Mouse (Mus musculus) liver, embryonic 14.5 days (tissue): ENCODE results near the gene Timp3. TPM values are rescaled to one million over a fixed set of nuclear protein-coding genes. Genes with fewer than 3 reads are reported as not detected.

Experiments used
- ATAC-seq: fragments of 200-750 bp; cut with Nextera tagmentation; 2 replicates; pipeline ENCODE4 v1.8.0; 2017; ENCODE audit warnings: moderate number of reproducible peaks, mild to moderate bottlenecking, moderate library complexity; ENCODE audit not compliant: insufficient read depth
- DNase-seq, 3 experiments: peaks; one replicate each; pipeline ENCODE4 v3.0.0-alpha.2; 2012 to 2013; ENCODE audit warnings: low read depth in 3 of 3, low spot score in 3 of 3
- H3K27ac ChIP-seq: fragments of 300-500 bp; sonication (generic); 2 replicates; pipeline ENCODE4 v1.5.1; 2014; ENCODE audit warnings: moderate library complexity, mild to moderate bottlenecking, control low read depth, inconsistent platforms
- H3K27me3 ChIP-seq: fragments of 300-500 bp; sonication (generic); 2 replicates; pipeline ENCODE4 v1.6.1; 2014; ENCODE audit warnings: mild to moderate bottlenecking, low read length, moderate library complexity; ENCODE audit not compliant: control insufficient read depth, insufficient read depth
- H3K36me3 ChIP-seq: fragments of 300-500 bp; sonication (generic); replicated peaks from 2 replicates; pipeline ENCODE4 v1.6.1; 2014; ENCODE audit warnings: low read depth; ENCODE audit not compliant: control insufficient read depth, insufficient read depth
- H3K4me1 ChIP-seq, 2 experiments: fragments of 200-500 bp in 1 of 2; fragments of 300-500 bp in 1 of 2; sonication (generic) in 1 of 2; replicated peaks; 2 replicates each; pipeline ENCODE4 v1.6.1; 2012 to 2014; ENCODE audit warnings: antibody characterized with exemption in 1 of 2, inconsistent platforms in 1 of 2, low read length in 1 of 2; ENCODE audit not compliant: control insufficient read depth in 2 of 2, insufficient read depth in 2 of 2
- H3K4me2 ChIP-seq: fragments of 300-500 bp; sonication (generic); 2 replicates; pipeline ENCODE4 v1.6.1; 2014; ENCODE audit warnings: low read depth, mild to moderate bottlenecking, control low read depth, moderate library complexity
- H3K4me3 ChIP-seq, 2 experiments: fragments of 200-500 bp in 1 of 2; fragments of 300-500 bp in 1 of 2; sonication (generic) in 1 of 2; 2 replicates each; pipeline ENCODE4 v1.5.1; 2012 to 2014; ENCODE audit warnings: low read depth in 2 of 2, low read length in 2 of 2, mild to moderate bottlenecking in 2 of 2, control low read depth in 1 of 2, inconsistent platforms in 1 of 2, moderate library complexity in 1 of 2; ENCODE audit not compliant: insufficient read depth in 1 of 2
- H3K9ac ChIP-seq: fragments of 300-500 bp; sonication (generic); replicated peaks from 2 replicates; pipeline ENCODE4 v1.6.1; 2014; ENCODE audit warnings: mild to moderate bottlenecking, control low read depth, moderate library complexity
- H3K9me3 ChIP-seq: fragments of 300-500 bp; sonication (generic); 2 replicates; pipeline ENCODE4 v1.6.1; 2016; ENCODE audit warnings: low read length, mixed read lengths; ENCODE audit not compliant: control insufficient read depth
- CTCF ChIP-seq: IDR thresholded peaks from 2 replicates; pipeline ENCODE4 v1.5.1; 2016; ENCODE audit warnings: antibody characterized with exemption, low read depth, control low read depth
- EP300 ChIP-seq: IDR thresholded peaks from 2 replicates; pipeline ENCODE4 v1.6.1; 2016; ENCODE audit warnings: antibody characterized with exemption, low read depth
- WGBS: fragments of 180-500 bp; shearing (Covaris S2); extraction: QIAGEN DNeasy Blood & Tissue Kit; methylation state at CpG from one replicate; pipeline ENCODE4 v1.1.7; 2014; ENCODE audit not compliant: insufficient replicate concordance; 5-methylcytosine and 5-hydroxymethylcytosine counted together
- polyA plus RNA-seq, 2 experiments: library from polyadenylated mRNA; depleted of rRNA in 1 of 2; stranded (reverse) in 1 of 2; unstranded in 1 of 2; fragments of >200 nt; fragmentation: Nextera tagmentation in 1 of 2; extraction: Ambion mirVana in 1 of 2; gene quantifications; 2 replicates each; pipeline versions ENCODE4 v1.2.1 to v1.2.3; 2012 to 2014

Timp3 gene
- polyA plus RNA-seq (2012; rRNA removed) = 2.7 and 3.2 TPM in 2 replicates
- polyA plus RNA-seq (2014; fragmentation: Nextera tagmentation; extraction: Ambion mirVana) = 3.8 and 4.8 TPM in 2 replicates

DNA sequence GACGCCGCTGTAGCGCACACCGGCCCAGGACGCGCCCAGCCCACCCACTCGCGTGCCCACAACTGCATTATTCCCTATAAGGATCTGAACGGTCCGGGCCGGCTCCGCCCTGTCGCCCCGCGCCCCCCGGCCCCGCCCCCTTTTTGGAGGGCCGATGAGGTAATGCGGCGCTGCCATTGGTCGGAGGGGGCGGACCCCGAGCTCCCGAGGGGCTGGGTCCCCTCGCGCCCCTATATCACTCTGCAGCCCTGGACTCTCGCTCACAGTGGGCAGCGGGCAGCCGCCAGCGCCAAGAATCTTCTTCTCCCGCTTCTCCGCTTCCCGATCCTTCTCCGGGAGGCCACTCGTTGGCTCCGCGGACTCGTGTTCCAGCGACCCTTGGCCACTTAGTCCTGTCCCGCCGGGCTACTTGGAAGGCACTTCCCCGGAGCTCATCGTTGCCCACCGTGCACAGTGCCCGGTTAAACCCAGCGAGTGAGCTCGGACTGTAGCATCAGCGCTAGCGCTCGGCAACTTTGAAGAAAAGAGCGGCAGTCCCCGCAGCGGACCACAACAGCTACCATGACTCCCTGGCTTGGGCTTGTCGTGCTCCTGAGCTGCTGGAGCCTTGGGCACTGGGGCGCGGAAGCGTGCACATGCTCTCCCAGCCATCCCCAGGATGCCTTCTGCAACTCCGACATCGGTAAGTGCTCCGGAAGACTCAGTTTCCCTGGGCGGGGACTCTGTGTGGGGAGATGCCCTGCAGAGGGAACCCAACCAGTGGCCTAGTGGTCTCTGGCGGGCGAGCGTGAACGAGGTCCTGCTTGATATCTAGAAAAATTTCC lies at the start of gene Timp3:
Gene Timp3 (plus strand): TSS at position 80 of the 824 bp plus-strand sequence.
- H3K4me3 ChIP-seq = peak within 1 kb of the TSS; percentile 46 to 52
- H3K27me3 ChIP-seq = peaks cover 30% of the 10 kb centered on the region
- peak within 1 kb of the TSS; percentile 72 for H3K4me2 ChIP-seq
- no peak for DNase-seq
- H3K36me3 ChIP-seq = no peaks in the 10 kb centered on the region
- H3K9me3 ChIP-seq = no peaks in the 10 kb centered on the region
- no peak for TF ChIP-seq CTCF
- TF ChIP-seq EP300 = no peak
- H3K4me1 ChIP-seq = peaks cover 0 to 3% of the 10 kb centered on the region in 2 experiments; a peak in 1 of 4 replicates
- H3K27ac ChIP-seq = no peak within 1 kb of the TSS
- H3K9ac ChIP-seq = peak within 1 kb of the TSS; percentile 13
- peak; percentile 32; the same call in 1 of the 2 replicates for ATAC-seq
- WGBS = under 1% methylated on average over 54 of the region's 65 CpGs

DNA sequence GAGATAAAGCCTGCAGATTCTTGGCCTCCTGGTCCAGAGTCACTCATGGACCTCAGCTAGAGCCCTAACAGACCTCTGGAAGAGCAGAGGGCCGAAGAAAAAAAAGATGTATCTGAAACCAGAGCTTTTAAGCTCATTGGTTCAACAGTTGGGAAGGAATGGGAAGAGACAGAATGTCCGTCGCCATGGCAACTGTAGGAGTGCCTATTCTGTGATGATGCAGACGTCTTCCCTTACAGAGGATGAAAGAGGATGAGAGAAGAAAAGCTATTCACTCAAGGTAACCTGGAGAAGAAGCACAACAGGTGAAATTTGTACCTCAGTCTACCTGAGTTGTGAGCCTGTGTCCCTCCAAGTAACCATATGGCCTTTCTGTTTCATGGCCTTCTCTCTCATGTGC lies 44.0 kb upstream of the Timp3 start:
- Histone ChIP-seq H3K4me3 (no peak overlapping the region), H3K27me3 (no peaks in the 10 kb centered on the region), H3K9me3 (no peaks in the 10 kb centered on the region), H3K4me2 (no peak overlapping the region), H3K4me1 (no peaks in the 10 kb centered on the region), H3K36me3 (no peaks in the 10 kb centered on the region), H3K9ac (no peak overlapping the region), H3K27ac (no peak overlapping the region)
- TF ChIP-seq CTCF (no peak), EP300 (no peak)
- DNase-seq = no peak
- no peak for ATAC-seq
- 45% methylated on average over 4 of the region's 4 CpGs for WGBS

DNA sequence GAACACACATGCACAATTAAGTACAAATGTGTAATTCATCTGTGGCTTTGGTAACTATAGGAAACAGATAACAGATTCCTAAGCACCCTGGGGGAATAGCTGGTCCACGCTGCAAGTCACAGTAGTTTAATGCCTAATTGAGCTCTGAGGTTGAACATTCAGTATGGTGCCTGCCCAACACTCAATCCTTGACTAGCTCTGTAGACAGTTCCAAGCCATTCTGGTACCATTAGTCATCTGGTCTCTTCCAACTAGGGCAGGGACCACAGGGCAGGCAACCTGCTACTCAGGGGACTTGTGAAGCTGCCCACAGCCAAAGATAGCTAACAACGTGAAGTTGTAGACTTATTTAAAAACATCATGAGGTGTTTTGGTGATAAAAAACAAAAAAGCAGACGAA lies 43.1 kb upstream of the Timp3 start:
- no peak overlapping the region for H3K4me2 ChIP-seq
- DNase-seq (no peak), ATAC-seq (no peak)
- no peak overlapping the region for H3K9ac ChIP-seq
- TF ChIP-seq CTCF (no peak), EP300 (no peak)
- 43% methylated on average over 3 of the region's 3 CpGs for WGBS
- no peaks in the 10 kb centered on the region for H3K27me3 ChIP-seq
- no peaks in the 10 kb centered on the region for H3K9me3 ChIP-seq
- no peaks in the 10 kb centered on the region for H3K4me1 ChIP-seq
- H3K27ac ChIP-seq = no peak overlapping the region
- H3K36me3 ChIP-seq = no peaks in the 10 kb centered on the region
- no peak overlapping the region for H3K4me3 ChIP-seq

DNA sequence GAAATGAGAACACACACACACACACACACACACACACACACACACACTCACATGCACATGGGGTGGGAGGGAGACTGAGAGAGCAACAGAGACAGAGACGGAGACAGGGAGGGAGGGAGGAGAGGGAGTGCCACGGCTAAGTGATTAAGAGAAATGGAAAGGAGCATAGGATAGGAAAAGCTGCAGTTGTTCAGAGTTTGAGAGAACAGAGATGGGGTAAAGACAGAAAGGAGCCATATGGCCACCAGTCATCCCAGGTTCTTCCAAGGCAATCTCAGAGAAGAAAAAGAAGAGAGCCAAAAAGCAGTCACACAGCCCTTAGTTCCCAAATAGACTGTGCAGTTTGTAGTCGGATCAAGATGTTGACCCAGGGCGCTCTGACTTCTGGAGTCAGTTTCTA lies 42.1 kb upstream of the Timp3 start:
- no peaks in the 10 kb centered on the region for H3K36me3 ChIP-seq
- DNase-seq (no peak), ATAC-seq (no peak)
- no peak overlapping the region for H3K4me3 ChIP-seq
- no peak overlapping the region for H3K9ac ChIP-seq
- no peaks in the 10 kb centered on the region for H3K4me1 ChIP-seq
- H3K27ac ChIP-seq = no peak overlapping the region
- no peaks in the 10 kb centered on the region for H3K27me3 ChIP-seq
- no peak overlapping the region for H3K4me2 ChIP-seq
- 61% methylated on average over 4 of the region's 4 CpGs for WGBS
- H3K9me3 ChIP-seq = no peaks in the 10 kb centered on the region
- TF ChIP-seq CTCF (no peak), EP300 (no peak)

DNA sequence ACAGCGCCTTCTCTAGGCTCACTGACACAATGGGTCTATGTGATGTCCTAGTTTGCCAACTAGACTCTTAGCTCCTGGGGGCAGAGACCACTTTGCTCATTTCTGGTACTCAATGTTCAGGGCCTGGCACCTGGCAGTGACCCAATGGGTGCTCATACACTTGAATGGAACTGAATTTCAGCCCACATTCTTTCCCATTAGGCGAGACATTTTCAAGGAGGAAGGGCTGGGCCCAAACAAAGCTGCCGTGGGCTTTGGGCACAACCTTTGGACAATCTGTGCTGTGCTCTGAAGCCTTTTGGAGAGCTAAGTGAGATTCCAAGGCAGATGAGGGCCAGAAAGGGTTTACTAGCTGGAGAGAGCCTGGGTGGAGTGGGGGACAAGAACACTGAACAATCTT lies 41.2 kb upstream of the Timp3 start:
- no peak for TF ChIP-seq EP300
- Histone ChIP-seq H3K4me3 (no peak overlapping the region), H3K36me3 (no peaks in the 10 kb centered on the region), H3K27me3 (no peaks in the 10 kb centered on the region), H3K9me3 (no peaks in the 10 kb centered on the region), H3K4me1 (no peaks in the 10 kb centered on the region), H3K9ac (no peak overlapping the region), H3K4me2 (no peak overlapping the region), H3K27ac (no peak overlapping the region)
- WGBS = 50% methylated on average over 3 of the region's 3 CpGs
- DNase-seq = no peak
- no peak for ATAC-seq
